Mouse (Mus musculus): Measurements from ENCODE around the gene Zbtb3.
A peak's percentile ranks its signal among the peaks of the same experiment; 100 is the strongest.

The Zbtb3 gene

GRCm38 (mm10) chr19:8839908-8840791 is 37.8 kb downstream of the Zbtb3 start:
- DNase-seq (ENCODE audit: low read depth, low spot score): peak; percentile 93

- DNase-seq (ENCODE audit: low read depth, low spot score): no peak
Observed at GRCm38 (mm10) chr19:8841012-8841411, 38.7 kb downstream of the Zbtb3 start.

GRCm38 (mm10) chr19:8842961-8843360 is 40.6 kb downstream of the Zbtb3 start:
- no peak for DNase-seq (ENCODE audit: low read depth, low spot score)

- peak; percentile 87 for DNase-seq (ENCODE audit: low read depth, low spot score)
Observed at GRCm38 (mm10) chr19:8844371-8845129, 42.2 kb downstream of the Zbtb3 start.

- no peak for DNase-seq (ENCODE audit: low read depth, low spot score)
Observed at GRCm38 (mm10) chr19:8848356-8848755, 46.0 kb downstream of the Zbtb3 start.

- DNase-seq (ENCODE audit: low read depth, low spot score): peak; percentile 75
Observed at GRCm38 (mm10) chr19:8850402-8850901, 48.1 kb downstream of the Zbtb3 start, which contains the start of gene Lrrn4cl. Lrrn4cl (plus strand) TSS chr19:8850768.

- DNase-seq (ENCODE audit: low read depth, low spot score): no peak
Observed at GRCm38 (mm10) chr19:8851639-8852038, 49.3 kb downstream of the Zbtb3 start.

- DNase-seq (ENCODE audit: low read depth, low spot score): no peak
Observed at GRCm38 (mm10) chr19:8852236-8852928, 50.0 kb downstream of the Zbtb3 start.

GRCm38 (mm10) chr19:8853117-8853516 is 50.8 kb downstream of the Zbtb3 start:
- DNase-seq (ENCODE audit: low read depth, low spot score): peak; percentile 60
